Mouse (Mus musculus) cerebellum, postnatal 10 days (tissue): ENCODE results near the gene Rcsd1.
"Not testable (repeated sequence)": the region's sequence is repeated elsewhere in the genome, so short reads cannot be mapped to it uniquely, and the experiment has no call there.

Source experiments
- DNase-seq, 2 experiments: peaks; one replicate each; pipeline ENCODE4 v3.0.0; 2021; ENCODE audit warnings: mixed read lengths in 2 of 2

The Rcsd1 gene

GRCm38 (mm10) chr1:165686349-165686748 is 23.2 kb downstream of the Rcsd1 start:
- DNase-seq, result no peak

GRCm38 (mm10) chr1:165684261-165685203 is 25.0 kb downstream of the Rcsd1 start:
- no peak for DNase-seq

- no peak for DNase-seq
Measured at GRCm38 (mm10) chr1:165682056-165682853, 27.3 kb downstream of the Rcsd1 start.

GRCm38 (mm10) chr1:165681045-165681794 is 28.3 kb downstream of the Rcsd1 start:
- no peak for DNase-seq

- DNase-seq, result not testable (repeated sequence)
Measured at GRCm38 (mm10) chr1:165680086-165680485, 29.5 kb downstream of the Rcsd1 start.

GRCm38 (mm10) chr1:165679618-165679997 is 29.9 kb downstream of the Rcsd1 start:
- no peak for DNase-seq

- no peak for DNase-seq
Measured at GRCm38 (mm10) chr1:165678861-165679617, 30.5 kb downstream of the Rcsd1 start.

- peak; percentile 55 to 68 for DNase-seq
Measured at GRCm38 (mm10) chr1:165677558-165677957, 32.0 kb downstream of the Rcsd1 start.

GRCm38 (mm10) chr1:165676993-165677392 is 32.6 kb downstream of the Rcsd1 start:
- no peak for DNase-seq

GRCm38 (mm10) chr1:165675167-165675566 is 34.4 kb downstream of the Rcsd1 start:
- DNase-seq, result no peak

- DNase-seq, result no peak
Measured at GRCm38 (mm10) chr1:165672355-165672754, 37.2 kb downstream of the Rcsd1 start.

GRCm38 (mm10) chr1:165670056-165670455 is 39.5 kb downstream of the Rcsd1 start:
- DNase-seq, result no peak

GRCm38 (mm10) chr1:165668904-165669303 is 40.7 kb downstream of the Rcsd1 start:
- no peak for DNase-seq

- no peak for DNase-seq
Measured at GRCm38 (mm10) chr1:165667380-165667779, 42.2 kb downstream of the Rcsd1 start.

GRCm38 (mm10) chr1:165666944-165667343 is 42.6 kb downstream of the Rcsd1 start:
- no peak for DNase-seq

GRCm38 (mm10) chr1:165665758-165666157 is 43.8 kb downstream of the Rcsd1 start:
- no peak for DNase-seq

- DNase-seq, result no peak
Measured at GRCm38 (mm10) chr1:165663277-165663676, 46.3 kb downstream of the Rcsd1 start.

GRCm38 (mm10) chr1:165662426-165663192 is 46.9 kb downstream of the Rcsd1 start:
- DNase-seq, result no peak

- no peak for DNase-seq
Measured at GRCm38 (mm10) chr1:165661725-165662124, 47.8 kb downstream of the Rcsd1 start.

GRCm38 (mm10) chr1:165661191-165661590 is 48.4 kb downstream of the Rcsd1 start:
- DNase-seq, result no peak

GRCm38 (mm10) chr1:165660774-165661173 is 48.8 kb downstream of the Rcsd1 start:
- peak; percentile 80 to 88 for DNase-seq
